14 mouse cellular contexts compared by ENCODE assay signal in the genomic region with DNA sequence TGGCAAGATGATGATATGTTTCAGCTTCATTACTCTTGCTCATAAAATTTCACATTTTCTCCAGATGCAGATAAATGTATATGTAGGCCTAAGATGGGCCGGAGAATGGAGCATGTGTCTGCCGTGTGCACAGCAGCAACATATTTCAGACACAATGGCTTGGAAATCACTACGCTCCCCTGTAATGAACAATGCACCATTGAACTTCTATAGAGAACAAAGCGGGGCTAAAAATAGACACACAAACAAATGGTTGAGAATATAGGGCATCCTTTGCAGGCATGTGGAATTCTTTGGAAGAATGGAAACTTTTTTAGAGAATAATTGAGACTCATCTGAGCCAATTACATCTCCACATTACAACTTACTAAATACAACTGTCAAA.
A peak's percentile ranks its signal among the peaks of the same experiment; 100 is the strongest.
DNase-seq lines count a peak whose midpoint lies in the region; ATAC-seq and TF ChIP-seq lines count a peak whose summit lies in the region.
"Had no signal": no experiment of that assay in that cellular context is flagged by ENCODE, and none has a peak within 500 bp of the region (broad histone marks: within the 10 kb centered on the region; RNA-seq: fewer than 3 reads in every experiment).

No protein-coding gene starts in this region.

- 67% methylated on average over 4 of the region's 4 CpGs for WGBS in forebrain, embryonic 12.5 days
- WGBS in forebrain, embryonic 10.5 days: 78% methylated on average over 4 of the region's 4 CpGs
- 58% methylated on average over 4 of the region's 4 CpGs for WGBS in midbrain, postnatal 0 days
- 84% methylated on average over 4 of the region's 4 CpGs for WGBS in midbrain, embryonic 10.5 days
- 39% methylated on average over 4 of the region's 4 CpGs for WGBS in hindbrain, postnatal 0 days

- H3K4me3 ChIP-seq in forebrain, embryonic 12.5 days (replicated peaks): no peak overlapping the region
- no peak overlapping the region for H3K4me3 ChIP-seq in forebrain, embryonic 10.5 days
- H3K4me3 ChIP-seq in midbrain, postnatal 0 days (ENCODE audit: low read depth, low read length): no peak overlapping the region
- no peak overlapping the region for H3K4me3 ChIP-seq in midbrain, embryonic 10.5 days
- no peak overlapping the region for H3K4me3 ChIP-seq in hindbrain, postnatal 0 days (ENCODE audit: low read length)
- H3K4me3 ChIP-seq in left cerebral cortex, adult 2 months: no peak overlapping the region
- H3K4me3 ChIP-seq: gastrocnemius, adult 2 months; intestine, embryonic 15.5 days; liver, embryonic 15.5 days; midbrain, embryonic 12.5 days had no signal

- peak; percentile 39; the same call in 1 of the 2 replicates for ATAC-seq in forebrain, embryonic 12.5 days (ENCODE audit: low FRiP score)
- ATAC-seq in midbrain, postnatal 0 days (ENCODE audit: low FRiP score): no peak
- ATAC-seq in hindbrain, postnatal 0 days: peak; percentile 59
- ATAC-seq: intestine, embryonic 15.5 days had no signal

- no peaks in the 10 kb centered on the region for H3K4me1 ChIP-seq in forebrain, embryonic 12.5 days
- no peaks in the 10 kb centered on the region for H3K4me1 ChIP-seq in forebrain, embryonic 10.5 days
- no peaks in the 10 kb centered on the region for H3K4me1 ChIP-seq in midbrain, postnatal 0 days (ENCODE audit: insufficient read depth, low read length)
- H3K4me1 ChIP-seq in midbrain, embryonic 10.5 days: no peaks in the 10 kb centered on the region
- H3K4me1 ChIP-seq in hindbrain, postnatal 0 days (ENCODE audit: insufficient read depth, low read length): no peaks in the 10 kb centered on the region
- H3K4me1 ChIP-seq: intestine, embryonic 15.5 days; liver, embryonic 15.5 days; midbrain, embryonic 12.5 days had no signal

- no peaks in the 10 kb centered on the region for H3K36me3 ChIP-seq in forebrain, embryonic 12.5 days (replicated peaks)
- H3K36me3 ChIP-seq in forebrain, embryonic 10.5 days (replicated peaks): no peaks in the 10 kb centered on the region
- no peaks in the 10 kb centered on the region for H3K36me3 ChIP-seq in midbrain, postnatal 0 days (ENCODE audit: insufficient read depth, low read length)
- H3K36me3 ChIP-seq in midbrain, embryonic 10.5 days: no peaks in the 10 kb centered on the region
- H3K36me3 ChIP-seq in hindbrain, postnatal 0 days (ENCODE audit: insufficient read depth, low read length): no peaks in the 10 kb centered on the region
- H3K36me3 ChIP-seq: intestine, embryonic 15.5 days; liver, embryonic 15.5 days; midbrain, embryonic 12.5 days had no signal

- H3K4me2 ChIP-seq in forebrain, embryonic 12.5 days: no peak overlapping the region
- H3K4me2 ChIP-seq in midbrain, postnatal 0 days (ENCODE audit: low read depth, low read length, poor library complexity, severe bottlenecking): no peak overlapping the region
- H3K4me2 ChIP-seq in hindbrain, postnatal 0 days (ENCODE audit: low read depth, low read length): no peak overlapping the region
- H3K4me2 ChIP-seq: intestine, embryonic 15.5 days; liver, embryonic 15.5 days; midbrain, embryonic 12.5 days had no signal

- H3K27ac ChIP-seq in forebrain, embryonic 12.5 days: no peak overlapping the region
- no peak overlapping the region for H3K27ac ChIP-seq in forebrain, embryonic 10.5 days
- no peak overlapping the region for H3K27ac ChIP-seq in midbrain, postnatal 0 days (ENCODE audit: low read depth, low read length)
- no peak overlapping the region for H3K27ac ChIP-seq in midbrain, embryonic 10.5 days (replicated peaks)
- H3K27ac ChIP-seq in hindbrain, postnatal 0 days: 0 out of 2 replicates have a peak overlapping the region, but pooled peaks have one; percentile 4
- no peak overlapping the region; the same call in 1 of the 2 replicates for H3K27ac ChIP-seq in left cerebral cortex, adult 2 months
- H3K27ac ChIP-seq: gastrocnemius, adult 2 months; intestine, embryonic 15.5 days; liver, embryonic 15.5 days; midbrain, embryonic 12.5 days had no signal

- H3K9ac ChIP-seq in forebrain, embryonic 12.5 days: no peak overlapping the region
- H3K9ac ChIP-seq in midbrain, postnatal 0 days (replicated peaks; ENCODE audit: low read length, poor library complexity, severe bottlenecking): no peak overlapping the region
- H3K9ac ChIP-seq in hindbrain, postnatal 0 days (replicated peaks; ENCODE audit: low read length): no peak overlapping the region
- H3K9ac ChIP-seq: intestine, embryonic 15.5 days; liver, embryonic 15.5 days; midbrain, embryonic 12.5 days had no signal

- DNase-seq in forebrain, embryonic 10.5 days (ENCODE audit: extremely low spot score, low spot score): no peak
- DNase-seq in midbrain, postnatal 0 days (ENCODE audit: low spot score): peak; percentile 44
- DNase-seq in midbrain, embryonic 10.5 days (ENCODE audit: low spot score): no peak
- DNase-seq in hindbrain, postnatal 0 days (ENCODE audit: low spot score): peak; percentile 11
- no peak for DNase-seq in left cerebral cortex, adult 2 months (ENCODE audit: extremely low spot score in 1 of 2, low spot score in 2 of 2)
- DNase-seq in thymus, postnatal 25 days: no peak
- no peak for DNase-seq in layer of hippocampus, postnatal 10 days (ENCODE audit: low spot score in 2 of 2)
- DNase-seq: gastrocnemius, adult 2 months; heart, adult 18-20 months; lung, postnatal 36 days had no signal

- no peaks in the 10 kb centered on the region for H3K9me3 ChIP-seq in forebrain, embryonic 12.5 days
- H3K9me3 ChIP-seq in forebrain, embryonic 10.5 days: no peaks in the 10 kb centered on the region
- H3K9me3 ChIP-seq in midbrain, postnatal 0 days (ENCODE audit: low read length): no peaks in the 10 kb centered on the region
- no peaks in the 10 kb centered on the region for H3K9me3 ChIP-seq in midbrain, embryonic 10.5 days (replicated peaks)
- no peaks in the 10 kb centered on the region for H3K9me3 ChIP-seq in hindbrain, postnatal 0 days (ENCODE audit: low read length)
- H3K9me3 ChIP-seq: intestine, embryonic 15.5 days; liver, embryonic 15.5 days; midbrain, embryonic 12.5 days had no signal

- no peak for TF ChIP-seq CTCF in midbrain, postnatal 0 days (IDR thresholded peaks at IDR 0.05)
- TF ChIP-seq CTCF in hindbrain, postnatal 0 days (IDR thresholded peaks at IDR 0.05; ENCODE audit: low read depth): no peak
- TF ChIP-seq CTCF in left cerebral cortex, adult 2 months (IDR thresholded peaks at IDR 0.05): no peak

- intact Hi-C loops in left cerebral cortex, adult 2 months (cut with DNase I): no loop called here

- H3K27me3 ChIP-seq in forebrain, embryonic 12.5 days: no peaks in the 10 kb centered on the region
- no peaks in the 10 kb centered on the region for H3K27me3 ChIP-seq in forebrain, embryonic 10.5 days (ENCODE audit: poor library complexity, severe bottlenecking)
- H3K27me3 ChIP-seq in midbrain, postnatal 0 days (ENCODE audit: insufficient read depth, low read length): no peaks in the 10 kb centered on the region
- no peaks in the 10 kb centered on the region for H3K27me3 ChIP-seq in midbrain, embryonic 10.5 days (ENCODE audit: low read depth, poor library complexity, severe bottlenecking)
- H3K27me3 ChIP-seq in hindbrain, postnatal 0 days (ENCODE audit: insufficient read depth, low read length): no peaks in the 10 kb centered on the region
- H3K27me3 ChIP-seq: intestine, embryonic 15.5 days; liver, embryonic 15.5 days; midbrain, embryonic 12.5 days had no signal

Comparison
In these comparisons a context has a peak if more than half of its experiments do, and no peak if none do; other contexts are left out.
1. DNase-seq: peak in midbrain, postnatal 0 days (single experiment) and hindbrain, postnatal 0 days (single experiment); none in forebrain, embryonic 10.5 days (single experiment), midbrain, embryonic 10.5 days (single experiment), left cerebral cortex, adult 2 months (0 of 2), thymus, postnatal 25 days (single experiment) and layer of hippocampus, postnatal 10 days (0 of 2).